Mouse (Mus musculus): ENCODE measurements around the gene Kif3c. TPM values are rescaled to one million over a fixed set of nuclear protein-coding genes. Genes with fewer than 3 reads are reported as not detected.

Kif3c gene
- total RNA-seq, 2 experiments from 2014 or later, result 5.5 to 5.8 TPM

Other genes starting within 250 kb of the Kif3c start
- gene Rab10, start 55.2 kb upstream of the Kif3c start, total RNA-seq (2021), result 100 to 1,000 TPM; 121 to 123 TPM
- 10 to 100 TPM; 35.5 TPM for gene Asxl2, start 61.7 kb downstream of the Kif3c start, total RNA-seq (2021)
- gene Dtnb, start 207.2 kb downstream of the Kif3c start, total RNA-seq (2021), result 1 to 10 TPM; 6.8 to 7.3 TPM

Data from heart, postnatal 10 days (tissue).